Mouse (Mus musculus): ENCODE data around the gene Ptn. TPM values are rescaled to one million over a fixed set of nuclear protein-coding genes. Genes with fewer than 3 reads are reported as not detected.

The Ptn gene
- polyA plus RNA-seq, 1 experiment from 2014 or later, result 325 TPM

DNA sequence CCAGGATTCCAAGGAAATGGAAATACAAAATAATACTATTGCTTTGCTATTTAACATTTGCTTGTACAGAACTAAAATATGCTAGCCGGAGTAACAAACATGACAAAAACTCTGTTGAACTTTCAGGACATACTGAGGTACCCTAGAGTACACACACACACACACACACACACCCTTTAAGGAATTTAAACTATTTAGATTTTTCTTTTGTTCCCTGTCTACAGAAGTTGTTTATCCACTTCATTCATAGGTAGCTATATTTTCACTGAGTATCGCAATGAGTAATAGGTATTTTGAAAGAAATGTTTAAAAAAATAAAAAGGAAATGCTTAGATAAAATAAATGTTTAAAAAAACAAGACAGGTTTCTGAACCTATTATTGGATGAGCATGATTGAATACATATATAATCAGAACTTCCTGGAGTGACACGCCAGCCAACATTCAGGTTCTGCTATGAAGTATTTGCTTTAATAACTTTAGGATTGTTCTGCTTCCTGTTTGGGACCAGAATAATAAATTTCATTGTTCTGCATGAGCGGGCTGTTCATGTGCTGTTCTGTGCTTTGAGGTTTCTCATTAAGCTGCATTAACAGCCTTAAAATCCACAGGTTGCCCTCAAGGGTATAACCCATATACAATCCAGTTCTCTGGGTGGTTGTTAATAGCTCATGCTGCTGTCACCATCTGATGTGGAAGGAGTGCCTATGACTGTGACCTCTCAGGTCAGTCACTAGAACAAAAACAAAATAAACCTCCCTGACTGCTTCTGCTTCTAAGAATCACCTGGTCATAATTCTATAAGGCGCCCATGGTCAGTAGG is 32.3 kb upstream of the Ptn start:
- no peaks in the 10 kb centered on the region for H3K36me3 ChIP-seq (ENCODE audit: control insufficient read depth, insufficient read depth, low read length)
- no peak overlapping the region for H3K27ac ChIP-seq (ENCODE audit: low read depth, low read length)
- no peaks in the 10 kb centered on the region for H3K27me3 ChIP-seq (ENCODE audit: control insufficient read depth, insufficient read depth, low read length)
- H3K9me3 ChIP-seq (ENCODE audit: control insufficient read depth, low read length), result no peaks in the 10 kb centered on the region
- WGBS, result 69% methylated on average over 5 of the region's 5 CpGs
- DNase-seq (ENCODE audit: low spot score), result no peak
- H3K4me3 ChIP-seq (ENCODE audit: low read depth, low read length), result no peak overlapping the region
- H3K9ac ChIP-seq (ENCODE audit: low read length), result no peak overlapping the region
- H3K4me1 ChIP-seq (ENCODE audit: control insufficient read depth, insufficient read depth, low read length), result 0 out of 2 replicates have a peak, but pooled peaks cover 2% of the 10 kb centered on the region
- H3K4me2 ChIP-seq (ENCODE audit: low read depth), result no peak overlapping the region
- ATAC-seq (ENCODE audit: insufficient read depth, low FRiP score, low TSS enrichment), result no peak

DNA sequence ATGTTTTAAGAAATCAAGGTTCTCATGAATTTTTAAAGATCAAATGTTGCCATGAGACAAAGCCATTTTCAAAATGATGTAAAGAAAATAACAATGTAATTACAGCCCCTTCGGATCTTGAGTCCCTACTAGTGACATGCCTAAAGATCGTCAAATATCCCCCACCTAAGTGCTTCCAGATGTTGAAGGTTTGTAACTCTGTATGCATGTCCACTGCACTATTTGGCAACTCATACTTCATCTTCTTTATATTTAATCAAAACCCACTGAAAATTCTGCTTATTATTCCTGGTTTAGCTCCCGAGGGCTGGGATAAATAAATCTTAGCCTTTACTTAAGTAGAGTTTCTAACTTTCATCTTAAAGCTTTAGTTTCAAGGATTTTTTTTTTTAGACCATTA is 31.7 kb upstream of the Ptn start:
- ATAC-seq (ENCODE audit: insufficient read depth, low FRiP score, low TSS enrichment), result no peak
- 53% methylated on average over 3 of the region's 3 CpGs for WGBS
- 0 out of 2 replicates have a peak, but pooled peaks cover 2% of the 10 kb centered on the region for H3K4me1 ChIP-seq (ENCODE audit: control insufficient read depth, insufficient read depth, low read length)
- no peak overlapping the region for H3K9ac ChIP-seq (ENCODE audit: low read length)
- no peak overlapping the region for H3K27ac ChIP-seq (ENCODE audit: low read depth, low read length)
- no peaks in the 10 kb centered on the region for H3K27me3 ChIP-seq (ENCODE audit: control insufficient read depth, insufficient read depth, low read length)
- H3K36me3 ChIP-seq (ENCODE audit: control insufficient read depth, insufficient read depth, low read length), result no peaks in the 10 kb centered on the region
- no peak overlapping the region for H3K4me2 ChIP-seq (ENCODE audit: low read depth)
- H3K4me3 ChIP-seq (ENCODE audit: low read depth, low read length), result no peak overlapping the region
- H3K9me3 ChIP-seq (ENCODE audit: control insufficient read depth, low read length), result no peaks in the 10 kb centered on the region
- DNase-seq (ENCODE audit: low spot score), result no peak

DNA sequence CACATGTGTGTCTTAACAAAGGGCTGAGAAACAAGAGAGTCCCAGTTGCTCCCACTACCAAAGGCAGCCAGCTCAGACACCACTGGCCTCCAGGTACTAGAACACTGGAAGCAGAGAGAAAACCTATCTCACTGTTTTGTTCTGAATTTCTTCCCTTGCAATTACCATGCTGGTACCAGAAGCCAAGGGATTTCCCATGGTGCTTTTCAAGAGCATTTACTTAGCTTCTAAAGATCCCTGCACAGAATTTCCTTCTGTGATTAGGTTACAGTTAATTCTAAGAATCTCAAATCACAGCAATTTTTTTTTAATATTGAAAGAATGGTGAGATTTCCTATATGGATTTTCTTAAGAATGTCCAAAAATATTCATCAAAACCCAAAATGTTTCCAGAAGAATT is 31.2 kb upstream of the Ptn start:
- no peak overlapping the region for H3K27ac ChIP-seq (ENCODE audit: low read depth, low read length)
- no peak overlapping the region for H3K4me2 ChIP-seq (ENCODE audit: low read depth)
- H3K9ac ChIP-seq (ENCODE audit: low read length), result no peak overlapping the region
- DNase-seq (ENCODE audit: low spot score) (no peak), ATAC-seq (ENCODE audit: insufficient read depth, low FRiP score, low TSS enrichment) (no peak)
- 0 out of 2 replicates have a peak, but pooled peaks cover 2% of the 10 kb centered on the region for H3K4me1 ChIP-seq (ENCODE audit: control insufficient read depth, insufficient read depth, low read length)
- no peak overlapping the region for H3K4me3 ChIP-seq (ENCODE audit: low read depth, low read length)
- H3K36me3 ChIP-seq (ENCODE audit: control insufficient read depth, insufficient read depth, low read length), result no peaks in the 10 kb centered on the region
- no peaks in the 10 kb centered on the region for H3K9me3 ChIP-seq (ENCODE audit: control insufficient read depth, low read length)
- H3K27me3 ChIP-seq (ENCODE audit: control insufficient read depth, insufficient read depth, low read length), result no peaks in the 10 kb centered on the region

DNA sequence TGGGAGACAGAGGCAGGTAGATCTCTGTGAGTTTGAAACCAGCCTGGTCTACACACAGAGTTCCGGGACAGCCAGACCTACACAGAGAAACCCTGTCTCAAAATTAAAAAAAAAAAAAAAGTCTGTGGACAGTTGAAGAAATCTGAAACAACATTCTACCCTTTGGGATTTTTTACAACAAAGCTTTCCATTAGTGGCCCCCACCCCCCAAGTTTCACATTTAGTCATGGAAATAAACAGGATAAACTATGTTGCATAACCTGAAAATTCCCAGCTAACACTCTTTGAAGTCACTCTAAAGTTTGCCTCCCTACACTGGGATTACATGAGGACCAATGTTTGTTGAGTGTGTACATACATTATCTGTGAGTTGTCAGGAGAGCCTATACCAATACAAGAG is 28.7 kb upstream of the Ptn start:
- H3K27ac ChIP-seq (ENCODE audit: low read depth, low read length), result no peak overlapping the region
- no peak overlapping the region for H3K9ac ChIP-seq (ENCODE audit: low read length)
- no peaks in the 10 kb centered on the region for H3K27me3 ChIP-seq (ENCODE audit: control insufficient read depth, insufficient read depth, low read length)
- H3K9me3 ChIP-seq (ENCODE audit: control insufficient read depth, low read length), result no peaks in the 10 kb centered on the region
- ATAC-seq (ENCODE audit: insufficient read depth, low FRiP score, low TSS enrichment), result no peak
- 0 out of 2 replicates have a peak, but pooled peaks cover 2% of the 10 kb centered on the region for H3K4me1 ChIP-seq (ENCODE audit: control insufficient read depth, insufficient read depth, low read length)
- WGBS, result 100% methylated on average over 1 of the region's 1 CpGs
- no peak overlapping the region for H3K4me3 ChIP-seq (ENCODE audit: low read depth, low read length)
- no peak for DNase-seq (ENCODE audit: low spot score)
- no peaks in the 10 kb centered on the region for H3K36me3 ChIP-seq (ENCODE audit: control insufficient read depth, insufficient read depth, low read length)
- no peak overlapping the region for H3K4me2 ChIP-seq (ENCODE audit: low read depth)

DNA sequence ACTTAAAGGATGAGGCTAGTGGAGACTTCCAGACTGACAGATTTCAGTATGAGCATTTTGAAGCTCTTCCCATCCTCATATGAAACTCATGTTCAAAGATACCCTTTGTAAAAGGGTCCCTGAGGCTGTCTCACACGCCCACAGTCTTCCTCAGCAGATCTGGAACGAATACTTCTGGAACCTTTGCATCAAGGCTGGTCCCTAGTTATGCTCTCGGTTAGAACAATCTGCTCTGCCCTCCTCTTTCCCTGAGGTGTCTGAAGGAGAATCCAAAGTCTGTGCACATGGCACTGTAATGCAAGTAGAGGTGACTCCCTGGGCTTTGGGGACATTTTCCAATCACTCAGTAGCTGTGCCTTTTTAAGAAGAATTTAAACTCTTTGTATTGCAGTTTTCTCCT is 25.3 kb upstream of the Ptn start:
- no peaks in the 10 kb centered on the region for H3K27me3 ChIP-seq (ENCODE audit: control insufficient read depth, insufficient read depth, low read length)
- no peak overlapping the region for H3K4me3 ChIP-seq (ENCODE audit: low read depth, low read length)
- H3K4me2 ChIP-seq (ENCODE audit: low read depth), result no peak overlapping the region
- no peak overlapping the region for H3K27ac ChIP-seq (ENCODE audit: low read depth, low read length)
- no peaks in the 10 kb centered on the region for H3K9me3 ChIP-seq (ENCODE audit: control insufficient read depth, low read length)
- H3K4me1 ChIP-seq (ENCODE audit: control insufficient read depth, insufficient read depth, low read length), result no peaks in the 10 kb centered on the region
- DNase-seq (ENCODE audit: low spot score), result no peak
- 75% methylated on average over 3 of the region's 3 CpGs for WGBS
- no peak overlapping the region for H3K9ac ChIP-seq (ENCODE audit: low read length)
- no peaks in the 10 kb centered on the region for H3K36me3 ChIP-seq (ENCODE audit: control insufficient read depth, insufficient read depth, low read length)
- ATAC-seq (ENCODE audit: insufficient read depth, low FRiP score, low TSS enrichment), result no peak

DNA sequence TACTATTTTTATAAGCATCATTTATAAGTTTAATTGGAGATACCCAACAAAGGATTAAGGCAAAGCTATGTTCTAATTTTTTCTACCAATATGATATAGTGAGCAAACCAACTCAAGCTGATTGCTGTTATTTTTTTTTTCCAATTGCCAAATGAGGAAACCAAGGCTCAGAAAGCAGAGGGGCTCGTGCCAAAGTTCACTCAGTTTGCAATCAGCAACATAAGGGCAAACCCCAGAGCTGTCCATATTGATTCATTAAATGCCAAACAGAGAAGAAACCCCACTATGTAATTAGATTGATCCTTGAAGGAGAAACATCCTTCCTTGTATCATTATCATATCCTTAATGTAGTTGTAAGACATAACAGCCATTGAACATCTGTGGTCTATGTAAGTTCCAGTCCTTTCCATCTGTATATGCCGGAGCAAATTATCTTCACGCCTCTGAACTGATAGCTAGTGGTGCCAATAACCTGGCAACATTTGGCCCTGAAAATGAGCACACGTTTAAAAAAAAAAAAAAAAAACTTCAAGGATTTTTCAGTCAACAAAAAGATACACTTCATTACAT is 24.8 kb upstream of the Ptn start:
- Histone ChIP-seq H3K4me1 (ENCODE audit: control insufficient read depth, insufficient read depth, low read length) (no peaks in the 10 kb centered on the region), H3K9me3 (ENCODE audit: control insufficient read depth, low read length) (no peaks in the 10 kb centered on the region), H3K27me3 (ENCODE audit: control insufficient read depth, insufficient read depth, low read length) (no peaks in the 10 kb centered on the region), H3K4me3 (ENCODE audit: low read depth, low read length) (no peak overlapping the region), H3K36me3 (ENCODE audit: control insufficient read depth, insufficient read depth, low read length) (no peaks in the 10 kb centered on the region), H3K9ac (ENCODE audit: low read length) (no peak overlapping the region), H3K4me2 (ENCODE audit: low read depth) (no peak overlapping the region), H3K27ac (ENCODE audit: low read depth, low read length) (no peak overlapping the region)
- no peak for DNase-seq (ENCODE audit: low spot score)
- WGBS, result 81% methylated on average over 4 of the region's 4 CpGs
- ATAC-seq (ENCODE audit: insufficient read depth, low FRiP score, low TSS enrichment), result no peak

DNA sequence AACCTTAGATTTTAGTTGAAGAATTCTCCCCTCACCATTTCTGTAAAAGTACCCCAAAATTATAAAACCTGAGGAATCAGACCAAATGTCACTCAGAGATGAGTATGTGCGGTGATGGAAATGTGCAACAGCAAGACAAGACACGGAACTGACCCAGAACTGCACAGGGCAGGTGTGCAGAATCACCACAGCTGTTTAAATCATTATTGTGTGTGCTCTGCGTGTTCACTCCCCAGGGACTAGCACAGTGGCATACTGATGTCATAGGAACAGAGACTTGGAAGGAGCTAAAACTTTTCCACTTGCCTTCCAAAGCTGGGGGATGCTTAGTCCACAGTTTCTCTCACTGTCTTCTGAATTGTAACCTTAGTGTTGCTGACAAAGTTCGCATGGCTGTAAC is 22.7 kb upstream of the Ptn start:
- Histone ChIP-seq H3K9ac (ENCODE audit: low read length) (no peak overlapping the region), H3K9me3 (ENCODE audit: control insufficient read depth, low read length) (no peaks in the 10 kb centered on the region), H3K27me3 (ENCODE audit: control insufficient read depth, insufficient read depth, low read length) (no peaks in the 10 kb centered on the region), H3K36me3 (ENCODE audit: control insufficient read depth, insufficient read depth, low read length) (no peaks in the 10 kb centered on the region), H3K4me3 (ENCODE audit: low read depth, low read length) (no peak overlapping the region), H3K4me2 (ENCODE audit: low read depth) (no peak overlapping the region), H3K27ac (ENCODE audit: low read depth, low read length) (no peak overlapping the region), H3K4me1 (ENCODE audit: control insufficient read depth, insufficient read depth, low read length) (no peaks in the 10 kb centered on the region)
- ATAC-seq (ENCODE audit: insufficient read depth, low FRiP score, low TSS enrichment) (no peak), DNase-seq (ENCODE audit: low spot score) (no peak)
- 59% methylated on average over 4 of the region's 4 CpGs for whole genome bisulfite sequencing

DNA sequence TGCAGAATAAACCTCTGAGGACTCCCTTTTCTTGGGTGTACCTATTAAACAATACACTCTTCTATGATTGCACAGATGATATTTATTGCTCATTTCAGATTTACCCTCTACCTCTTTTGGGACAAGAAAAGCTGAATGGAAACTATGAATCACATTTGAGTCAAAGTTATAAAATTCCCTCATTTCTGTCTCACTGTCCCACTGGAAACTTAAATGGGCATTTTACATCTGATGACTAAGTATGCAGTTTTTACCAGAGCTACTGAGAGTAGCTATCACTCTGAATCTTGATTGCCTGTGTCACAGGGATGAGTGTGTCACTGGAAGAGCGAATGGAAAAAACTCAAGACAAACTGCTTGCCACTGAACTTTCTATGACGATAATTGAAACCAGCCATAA is 22.2 kb upstream of the Ptn start:
- no peak overlapping the region for H3K4me3 ChIP-seq (ENCODE audit: low read depth, low read length)
- WGBS, result 63% methylated on average over 2 of the region's 2 CpGs
- no peak overlapping the region for H3K9ac ChIP-seq (ENCODE audit: low read length)
- ATAC-seq (ENCODE audit: insufficient read depth, low FRiP score, low TSS enrichment), result no peak
- DNase-seq (ENCODE audit: low spot score), result no peak
- H3K36me3 ChIP-seq (ENCODE audit: control insufficient read depth, insufficient read depth, low read length), result no peaks in the 10 kb centered on the region
- H3K4me2 ChIP-seq (ENCODE audit: low read depth), result no peak overlapping the region
- H3K27me3 ChIP-seq (ENCODE audit: control insufficient read depth, insufficient read depth, low read length), result no peaks in the 10 kb centered on the region
- no peaks in the 10 kb centered on the region for H3K9me3 ChIP-seq (ENCODE audit: control insufficient read depth, low read length)
- no peak overlapping the region for H3K27ac ChIP-seq (ENCODE audit: low read depth, low read length)
- H3K4me1 ChIP-seq (ENCODE audit: control insufficient read depth, insufficient read depth, low read length), result no peaks in the 10 kb centered on the region

DNA sequence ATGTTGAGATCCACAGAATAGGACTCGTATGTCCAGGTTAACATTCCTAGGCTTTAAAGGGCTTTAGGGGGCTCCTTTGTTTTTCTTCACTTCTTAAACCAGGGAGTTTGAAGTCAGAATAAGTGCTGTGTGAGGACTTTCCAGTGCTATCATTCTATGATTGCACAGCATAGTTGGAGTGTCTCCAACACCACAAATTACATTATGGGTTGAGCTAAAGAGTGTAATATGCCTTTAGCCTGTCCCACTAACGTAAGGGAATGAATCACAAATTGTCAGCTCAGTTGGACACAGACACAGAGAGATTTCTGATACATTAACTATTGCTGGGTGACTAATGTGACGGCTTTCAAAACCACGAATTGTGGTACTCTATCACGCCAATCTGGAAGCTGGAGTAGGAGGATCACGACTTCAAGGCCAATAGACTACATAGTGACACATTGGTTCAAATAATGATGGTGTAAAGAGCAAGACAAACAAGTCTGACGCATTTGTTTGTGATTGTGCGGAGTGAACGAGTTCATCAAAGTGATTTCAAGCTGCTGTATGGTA is 20.4 kb upstream of the Ptn start:
- no peak overlapping the region for H3K4me3 ChIP-seq (ENCODE audit: low read depth, low read length)
- no peaks in the 10 kb centered on the region for H3K27me3 ChIP-seq (ENCODE audit: control insufficient read depth, insufficient read depth, low read length)
- no peak for DNase-seq (ENCODE audit: low spot score)
- no peaks in the 10 kb centered on the region for H3K9me3 ChIP-seq (ENCODE audit: control insufficient read depth, low read length)
- H3K4me2 ChIP-seq (ENCODE audit: low read depth), result no peak overlapping the region
- H3K27ac ChIP-seq (ENCODE audit: low read depth, low read length), result no peak overlapping the region
- H3K9ac ChIP-seq (ENCODE audit: low read length), result no peak overlapping the region
- whole genome bisulfite sequencing, result 85% methylated on average over 9 of the region's 9 CpGs
- H3K36me3 ChIP-seq (ENCODE audit: control insufficient read depth, insufficient read depth, low read length), result no peaks in the 10 kb centered on the region
- H3K4me1 ChIP-seq (ENCODE audit: control insufficient read depth, insufficient read depth, low read length), result no peaks in the 10 kb centered on the region
- no peak for ATAC-seq (ENCODE audit: insufficient read depth, low FRiP score, low TSS enrichment)

Data from neural tube, embryonic 11.5 days (tissue).